Mouse (Mus musculus): ENCODE measurements around the gene Capn15. TPM values are rescaled to one million over a fixed set of nuclear protein-coding genes. Genes with fewer than 3 reads are reported as not detected.

The Capn15 gene
- polyA plus RNA-seq, 1 experiment from 2014 or later = 27.4 TPM

GRCm38 (mm10) chr17:26020848-26021347, 35.3 kb upstream of the Capn15 start:
- 62% methylated on average over 7 of the region's 7 CpGs for WGBS
- Histone ChIP-seq H3K27me3 (replicated peaks; ENCODE audit: control insufficient read depth, insufficient read depth, low read length) (no peaks in the 10 kb centered on the region), H3K4me3 (ENCODE audit: low read depth, low read length) (no peak overlapping the region), H3K4me2 (no peak overlapping the region), H3K9ac (ENCODE audit: low read depth, low read length) (no peak overlapping the region), H3K4me1 (replicated peaks; ENCODE audit: control insufficient read depth, insufficient read depth, low read length) (peaks cover 14% of the 10 kb centered on the region), H3K27ac (ENCODE audit: low read depth, low read length) (no peak overlapping the region), H3K36me3 (ENCODE audit: control insufficient read depth, insufficient read depth, low read length) (no peaks in the 10 kb centered on the region), H3K9me3 (ENCODE audit: control insufficient read depth, low read length) (no peaks in the 10 kb centered on the region)
- ATAC-seq (replicated peaks; ENCODE audit: low FRiP score) (no peak), DNase-seq (ENCODE audit: low spot score) (no peak)

- Histone ChIP-seq H3K36me3 (ENCODE audit: control insufficient read depth, insufficient read depth, low read length) (peaks cover 2% of the 10 kb centered on the region; the same call in 1 of the 2 replicates), H3K9me3 (ENCODE audit: control insufficient read depth, low read length) (no peaks in the 10 kb centered on the region), H3K9ac (ENCODE audit: low read depth, low read length) (no peak overlapping the region), H3K4me3 (ENCODE audit: low read depth, low read length) (no peak overlapping the region), H3K27me3 (replicated peaks; ENCODE audit: control insufficient read depth, insufficient read depth, low read length) (no peaks in the 10 kb centered on the region), H3K27ac (ENCODE audit: low read depth, low read length) (no peak overlapping the region), H3K4me1 (replicated peaks; ENCODE audit: control insufficient read depth, insufficient read depth, low read length) (peaks cover 14% of the 10 kb centered on the region), H3K4me2 (no peak overlapping the region)
- DNase-seq (ENCODE audit: low spot score) (no peak), ATAC-seq (replicated peaks; ENCODE audit: low FRiP score) (no peak)
- WGBS = 70% methylated on average over 3 of the region's 3 CpGs
Measured at GRCm38 (mm10) chr17:26018388-26018787, 32.8 kb upstream of the Capn15 start.

GRCm38 (mm10) chr17:26017949-26018348, 32.4 kb upstream of the Capn15 start:
- Histone ChIP-seq H3K36me3 (ENCODE audit: control insufficient read depth, insufficient read depth, low read length) (peaks cover 2% of the 10 kb centered on the region; the same call in 1 of the 2 replicates), H3K4me1 (replicated peaks; ENCODE audit: control insufficient read depth, insufficient read depth, low read length) (peaks cover 14% of the 10 kb centered on the region), H3K27me3 (replicated peaks; ENCODE audit: control insufficient read depth, insufficient read depth, low read length) (no peaks in the 10 kb centered on the region), H3K4me2 (no peak overlapping the region), H3K27ac (ENCODE audit: low read depth, low read length) (no peak overlapping the region), H3K4me3 (ENCODE audit: low read depth, low read length) (no peak overlapping the region), H3K9ac (ENCODE audit: low read depth, low read length) (no peak overlapping the region), H3K9me3 (ENCODE audit: control insufficient read depth, low read length) (no peaks in the 10 kb centered on the region)
- 57% methylated on average over 5 of the region's 5 CpGs for WGBS
- ATAC-seq (replicated peaks; ENCODE audit: low FRiP score) (no peak), DNase-seq (ENCODE audit: low spot score) (no peak)

GRCm38 (mm10) chr17:26017021-26017420, 31.4 kb upstream of the Capn15 start:
- H3K4me3 ChIP-seq (ENCODE audit: low read depth, low read length) = no peak overlapping the region
- DNase-seq (ENCODE audit: low spot score) (no peak), ATAC-seq (replicated peaks; ENCODE audit: low FRiP score) (no peak)
- H3K4me2 ChIP-seq = no peak overlapping the region
- 81% methylated on average over 3 of the region's 3 CpGs for WGBS
- no peaks in the 10 kb centered on the region for H3K27me3 ChIP-seq (replicated peaks; ENCODE audit: control insufficient read depth, insufficient read depth, low read length)
- H3K9ac ChIP-seq (ENCODE audit: low read depth, low read length) = no peak overlapping the region
- no peaks in the 10 kb centered on the region for H3K9me3 ChIP-seq (ENCODE audit: control insufficient read depth, low read length)
- peaks cover 9% of the 10 kb centered on the region for H3K4me1 ChIP-seq (replicated peaks; ENCODE audit: control insufficient read depth, insufficient read depth, low read length)
- H3K36me3 ChIP-seq (ENCODE audit: control insufficient read depth, insufficient read depth, low read length) = peaks cover 2% of the 10 kb centered on the region; the same call in 1 of the 2 replicates
- no peak overlapping the region for H3K27ac ChIP-seq (ENCODE audit: low read depth, low read length)

- H3K9ac ChIP-seq (ENCODE audit: low read depth, low read length) = no peak overlapping the region
- no peaks in the 10 kb centered on the region for H3K27me3 ChIP-seq (replicated peaks; ENCODE audit: control insufficient read depth, insufficient read depth, low read length)
- H3K36me3 ChIP-seq (ENCODE audit: control insufficient read depth, insufficient read depth, low read length) = peaks cover 2% of the 10 kb centered on the region; the same call in 1 of the 2 replicates
- DNase-seq (ENCODE audit: low spot score) (no peak), ATAC-seq (replicated peaks; ENCODE audit: low FRiP score) (no peak)
- no peak overlapping the region for H3K4me3 ChIP-seq (ENCODE audit: low read depth, low read length)
- peaks cover 14% of the 10 kb centered on the region for H3K4me1 ChIP-seq (replicated peaks; ENCODE audit: control insufficient read depth, insufficient read depth, low read length)
- H3K27ac ChIP-seq (ENCODE audit: low read depth, low read length) = no peak overlapping the region
- 81% methylated on average over 10 of the region's 10 CpGs for WGBS
- no peaks in the 10 kb centered on the region for H3K9me3 ChIP-seq (ENCODE audit: control insufficient read depth, low read length)
- no peak overlapping the region for H3K4me2 ChIP-seq
Measured at GRCm38 (mm10) chr17:26013711-26014110, 28.1 kb upstream of the Capn15 start.

GRCm38 (mm10) chr17:26011841-26012460, 26.4 kb upstream of the Capn15 start:
- Histone ChIP-seq H3K9ac (ENCODE audit: low read depth, low read length) (no peak overlapping the region), H3K4me1 (replicated peaks; ENCODE audit: control insufficient read depth, insufficient read depth, low read length) (peaks cover 25% of the 10 kb centered on the region), H3K27me3 (replicated peaks; ENCODE audit: control insufficient read depth, insufficient read depth, low read length) (no peaks in the 10 kb centered on the region), H3K9me3 (ENCODE audit: control insufficient read depth, low read length) (no peaks in the 10 kb centered on the region), H3K4me2 (peak overlapping the region; percentile 47), H3K36me3 (ENCODE audit: control insufficient read depth, insufficient read depth, low read length) (peaks cover 2% of the 10 kb centered on the region; the same call in 1 of the 2 replicates), H3K4me3 (ENCODE audit: low read depth, low read length) (no peak overlapping the region), H3K27ac (ENCODE audit: low read depth, low read length) (no peak overlapping the region; the same call in 1 of the 2 replicates)
- 4% methylated on average over 15 of the region's 15 CpGs for WGBS
- ATAC-seq (replicated peaks; ENCODE audit: low FRiP score) = peak; percentile 95
- peak; percentile 79 for DNase-seq (ENCODE audit: low spot score)

GRCm38 (mm10) chr17:26009540-26009939, 23.9 kb upstream of the Capn15 start:
- 0 out of 2 replicates have a peak overlapping the region, but pooled peaks have one; percentile 11 for H3K4me2 ChIP-seq

GRCm38 (mm10) chr17:26008787-26009186, 23.2 kb upstream of the Capn15 start:
- Histone ChIP-seq H3K27me3 (replicated peaks; ENCODE audit: control insufficient read depth, insufficient read depth, low read length) (no peaks in the 10 kb centered on the region), H3K9ac (ENCODE audit: low read depth, low read length) (no peak overlapping the region), H3K36me3 (ENCODE audit: control insufficient read depth, insufficient read depth, low read length) (peaks cover 1% of the 10 kb centered on the region; the same call in 1 of the 2 replicates), H3K4me3 (ENCODE audit: low read depth, low read length) (no peak overlapping the region), H3K4me2 (peak overlapping the region; percentile 24), H3K4me1 (replicated peaks; ENCODE audit: control insufficient read depth, insufficient read depth, low read length) (peaks cover 42% of the 10 kb centered on the region), H3K27ac (ENCODE audit: low read depth, low read length) (no peak overlapping the region), H3K9me3 (ENCODE audit: control insufficient read depth, low read length) (no peaks in the 10 kb centered on the region)
- 33% methylated on average over 7 of the region's 7 CpGs for WGBS
- ATAC-seq (replicated peaks; ENCODE audit: low FRiP score) (no peak), DNase-seq (ENCODE audit: low spot score) (peak; percentile 43)

More at GRCm38 (mm10) chr17:26009540-26009939, 23.9 kb upstream of the Capn15 start:
- Histone ChIP-seq H3K9me3 (ENCODE audit: control insufficient read depth, low read length) (no peaks in the 10 kb centered on the region), H3K4me1 (replicated peaks; ENCODE audit: control insufficient read depth, insufficient read depth, low read length) (peaks cover 42% of the 10 kb centered on the region), H3K36me3 (ENCODE audit: control insufficient read depth, insufficient read depth, low read length) (peaks cover 2% of the 10 kb centered on the region; the same call in 1 of the 2 replicates), H3K27me3 (replicated peaks; ENCODE audit: control insufficient read depth, insufficient read depth, low read length) (no peaks in the 10 kb centered on the region), H3K9ac (ENCODE audit: low read depth, low read length) (no peak overlapping the region), H3K4me3 (ENCODE audit: low read depth, low read length) (no peak overlapping the region), H3K27ac (ENCODE audit: low read depth, low read length) (no peak overlapping the region)
- DNase-seq (ENCODE audit: low spot score) = peak; percentile 77
- peak; percentile 73 for ATAC-seq (replicated peaks; ENCODE audit: low FRiP score)
- 30% methylated on average over 4 of the region's 4 CpGs for WGBS

- H3K4me2 ChIP-seq = peak overlapping the region; percentile 24
- peak overlapping the region; percentile 23; the same call in 1 of the 2 replicates for H3K27ac ChIP-seq (ENCODE audit: low read depth, low read length)
- H3K9ac ChIP-seq (ENCODE audit: low read depth, low read length) = no peak overlapping the region
- ATAC-seq (replicated peaks; ENCODE audit: low FRiP score) = no peak
- H3K27me3 ChIP-seq (replicated peaks; ENCODE audit: control insufficient read depth, insufficient read depth, low read length) = no peaks in the 10 kb centered on the region
- no peaks in the 10 kb centered on the region for H3K36me3 ChIP-seq (ENCODE audit: control insufficient read depth, insufficient read depth, low read length)
- H3K9me3 ChIP-seq (ENCODE audit: control insufficient read depth, low read length) = no peaks in the 10 kb centered on the region
- H3K4me3 ChIP-seq (ENCODE audit: low read depth, low read length) = no peak overlapping the region; the same call in 1 of the 2 replicates
- DNase-seq (ENCODE audit: low spot score) = no peak
- H3K4me1 ChIP-seq (replicated peaks; ENCODE audit: control insufficient read depth, insufficient read depth, low read length) = peaks cover 42% of the 10 kb centered on the region
Measured at GRCm38 (mm10) chr17:26008331-26008730, 22.7 kb upstream of the Capn15 start.
